Mouse (Mus musculus) liver, adult 2 months (tissue): ENCODE results near the gene Gm20538. TPM values are rescaled to one million over a fixed set of nuclear protein-coding genes. Genes with fewer than 3 reads are reported as not detected.

Experiments
- DNase-seq: peaks from one replicate; pipeline ENCODE4 v3.0.0-alpha.2; 2011; ENCODE audit warnings: low read depth, low spot score; ENCODE audit errors: extremely low read depth
- H3K27ac ChIP-seq: fragments of 200-500 bp; replicated peaks from 2 replicates; pipeline ENCODE4 v1.5.1; 2012; ENCODE audit warnings: low read depth, mild to moderate bottlenecking, control low read depth, inconsistent platforms, low read length; ENCODE audit not compliant: insufficient read depth
- H3K27me3 ChIP-seq: fragments of 200-500 bp; 2 replicates; pipeline ENCODE4 v1.6.1; 2012; ENCODE audit warnings: mild to moderate bottlenecking, moderate library complexity, low read length, inconsistent platforms; ENCODE audit not compliant: control insufficient read depth, insufficient read depth
- H3K36me3 ChIP-seq: fragments of 200-500 bp; 2 replicates; pipeline ENCODE4 v1.6.1; 2012; ENCODE audit warnings: low read length, inconsistent platforms; ENCODE audit not compliant: control insufficient read depth, insufficient read depth
- H3K4me1 ChIP-seq: fragments of 200-500 bp; 2 replicates; pipeline ENCODE4 v1.6.1; 2011; ENCODE audit warnings: low read length; ENCODE audit not compliant: control insufficient read depth, insufficient read depth
- H3K4me3 ChIP-seq: fragments of 200-500 bp; 2 replicates; pipeline ENCODE4 v1.5.1; 2011; ENCODE audit warnings: low read depth, mild to moderate bottlenecking, control low read depth, low read length, moderate library complexity; ENCODE audit not compliant: insufficient read depth
- H3K79me2 ChIP-seq: fragments of 200-500 bp; 2 replicates; pipeline ENCODE4 v1.6.1; 2012; ENCODE audit warnings: inconsistent platforms, mild to moderate bottlenecking, low read length, moderate library complexity; ENCODE audit not compliant: control insufficient read depth, insufficient read depth
- H3K9ac ChIP-seq: fragments of 200-500 bp; 2 replicates; pipeline ENCODE4 v1.6.1; 2012; ENCODE audit warnings: low read depth, mild to moderate bottlenecking, control low read depth, inconsistent platforms, low read length
- CTCF ChIP-seq: fragments of 200-500 bp; IDR thresholded peaks from 2 replicates; pipeline ENCODE4 v1.5.1; 2011; ENCODE audit warnings: low read depth, low read length, control low read depth
- POLR2A ChIP-seq: fragments of 200-500 bp; IDR thresholded peaks from 2 replicates; pipeline ENCODE4 v1.6.1; 2011; ENCODE audit warnings: low read length, control low read depth; ENCODE audit not compliant: insufficient read depth; ENCODE audit errors: extremely low read depth
- WGBS: fragments of 180-500 bp; shearing (Covaris S2); methylation state at CpG from one replicate; pipeline ENCODE4 v1.1.7; 2018; 5-methylcytosine and 5-hydroxymethylcytosine counted together
- polyA plus RNA-seq: library from polyadenylated mRNA; depleted of rRNA; stranded (reverse); fragments of >200 nt; gene quantifications from 2 replicates; pipeline ENCODE4 v1.2.3, GENCODE M21; 2012; rRNA removed
- total RNA-seq: library from RNA; depleted of rRNA; stranded (reverse); fragments of >200 nt; gene quantifications from 2 replicates; pipeline ENCODE4 v1.2.3, GENCODE M21; 2014; rRNA removed

The Gm20538 gene
- total and polyA plus RNA-seq, 2 experiments, result not detected

DNA sequence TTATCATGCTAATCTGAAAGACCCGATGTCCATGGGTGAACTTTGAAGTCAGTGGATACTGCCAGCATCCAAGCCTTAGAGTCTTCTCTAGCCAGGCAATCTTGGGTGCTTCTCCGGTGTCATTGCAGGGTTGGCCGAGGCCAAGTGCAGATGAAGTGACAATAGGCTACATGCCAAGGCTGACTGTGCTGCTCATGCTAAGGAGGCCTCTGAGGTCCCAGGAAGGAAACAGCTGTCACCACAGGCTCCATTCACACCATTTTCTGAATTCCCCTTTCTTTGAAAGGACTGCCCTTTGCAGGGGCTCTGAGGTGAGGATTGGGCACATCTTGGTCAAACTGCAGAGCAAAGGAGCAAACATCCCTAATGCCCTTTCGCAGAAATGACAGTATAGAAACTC lies 49.9 kb downstream of the Gm20538 start:
- no peak overlapping the region for H3K4me3 ChIP-seq
- H3K36me3 ChIP-seq, result no peaks in the 10 kb centered on the region
- no peaks in the 10 kb centered on the region for H3K79me2 ChIP-seq
- no peak for DNase-seq
- H3K4me1 ChIP-seq, result no peaks in the 10 kb centered on the region
- H3K27ac ChIP-seq, result no peak overlapping the region
- TF ChIP-seq CTCF, result no peak
- no peak for TF ChIP-seq POLR2A
- no peak overlapping the region for H3K9ac ChIP-seq
- no peaks in the 10 kb centered on the region; the same call in none of the 2 replicates for H3K27me3 ChIP-seq
- WGBS, result 70% methylated on average over 4 of the region's 4 CpGs

DNA sequence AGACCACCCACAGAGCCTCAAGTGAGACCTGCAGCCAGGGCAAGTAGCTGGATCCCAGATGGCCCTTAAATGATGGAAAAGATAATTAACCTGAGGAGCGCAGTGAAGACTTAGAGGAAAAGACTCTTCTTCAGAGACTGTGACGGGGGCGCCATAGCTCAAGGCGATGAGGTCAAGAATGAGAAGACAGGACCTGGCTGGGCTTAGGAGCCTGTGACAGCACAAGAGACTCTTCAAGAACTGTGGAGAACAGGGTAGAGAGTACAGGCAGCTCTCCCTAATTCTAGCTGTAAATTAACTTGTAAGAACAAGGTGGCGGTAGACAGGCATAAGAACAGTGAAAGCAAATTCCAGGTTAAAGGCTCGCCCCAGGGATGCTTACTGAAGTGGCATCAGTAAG lies 50.7 kb downstream of the Gm20538 start:
- Histone ChIP-seq H3K27me3 (no peaks in the 10 kb centered on the region; the same call in none of the 2 replicates), H3K79me2 (no peaks in the 10 kb centered on the region), H3K4me1 (no peaks in the 10 kb centered on the region), H3K36me3 (no peaks in the 10 kb centered on the region), H3K9ac (no peak overlapping the region), H3K27ac (no peak overlapping the region), H3K4me3 (no peak overlapping the region)
- no peak for DNase-seq
- TF ChIP-seq POLR2A, result no peak
- TF ChIP-seq CTCF, result no peak
- 86% methylated on average over 6 of the region's 6 CpGs for WGBS

DNA sequence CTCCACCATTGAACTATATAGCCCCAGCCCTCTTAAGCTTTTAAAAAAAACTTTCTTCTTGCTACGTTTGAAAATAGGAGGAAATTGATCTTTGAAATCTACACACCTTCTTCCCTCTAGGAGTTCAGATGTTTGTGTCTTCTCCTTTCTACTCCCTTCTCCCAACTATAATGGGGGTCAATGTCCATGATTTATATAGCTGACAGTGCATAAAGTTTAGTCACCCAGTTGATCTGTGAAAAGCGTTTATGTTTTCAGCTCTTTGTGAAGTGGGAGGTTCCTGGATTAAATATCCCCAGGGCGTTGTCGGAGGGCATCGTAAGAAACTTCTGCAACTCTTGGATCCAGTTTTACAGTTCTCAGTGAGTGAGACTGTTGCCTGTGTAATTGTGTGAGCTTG lies 52.4 kb downstream of the Gm20538 start:
- Histone ChIP-seq H3K79me2 (no peaks in the 10 kb centered on the region), H3K4me1 (no peaks in the 10 kb centered on the region), H3K27me3 (peaks cover 3% of the 10 kb centered on the region), H3K4me3 (no peak overlapping the region), H3K36me3 (no peaks in the 10 kb centered on the region), H3K9ac (no peak overlapping the region), H3K27ac (no peak overlapping the region)
- TF ChIP-seq CTCF (no peak), POLR2A (no peak)
- WGBS, result 69% methylated on average over 5 of the region's 5 CpGs
- DNase-seq, result no peak

- WGBS, result 69% methylated on average over 6 of the region's 6 CpGs
- DNase-seq, result no peak
- TF ChIP-seq POLR2A (no peak), CTCF (no peak)
- no peaks in the 10 kb centered on the region for H3K36me3 ChIP-seq
- no peaks in the 10 kb centered on the region for H3K4me1 ChIP-seq
- no peak overlapping the region for H3K27ac ChIP-seq
- no peak overlapping the region for H3K4me3 ChIP-seq
- no peaks in the 10 kb centered on the region for H3K79me2 ChIP-seq
- H3K27me3 ChIP-seq, result peaks cover 3% of the 10 kb centered on the region
- H3K9ac ChIP-seq, result no peak overlapping the region
Measured at GRCm38 (mm10) chr19:44498936-44499335, 53.7 kb downstream of the Gm20538 start.

GRCm38 (mm10) chr19:44496941-44497340 lies 55.7 kb downstream of the Gm20538 start:
- Histone ChIP-seq H3K4me3 (no peak overlapping the region), H3K27me3 (peaks cover 3% of the 10 kb centered on the region), H3K79me2 (no peaks in the 10 kb centered on the region), H3K9ac (no peak overlapping the region), H3K27ac (no peak overlapping the region), H3K4me1 (no peaks in the 10 kb centered on the region), H3K36me3 (no peaks in the 10 kb centered on the region)
- WGBS, result 79% methylated on average over 10 of the region's 10 CpGs
- TF ChIP-seq CTCF, result no peak
- TF ChIP-seq POLR2A, result no peak
- DNase-seq, result no peak

DNA sequence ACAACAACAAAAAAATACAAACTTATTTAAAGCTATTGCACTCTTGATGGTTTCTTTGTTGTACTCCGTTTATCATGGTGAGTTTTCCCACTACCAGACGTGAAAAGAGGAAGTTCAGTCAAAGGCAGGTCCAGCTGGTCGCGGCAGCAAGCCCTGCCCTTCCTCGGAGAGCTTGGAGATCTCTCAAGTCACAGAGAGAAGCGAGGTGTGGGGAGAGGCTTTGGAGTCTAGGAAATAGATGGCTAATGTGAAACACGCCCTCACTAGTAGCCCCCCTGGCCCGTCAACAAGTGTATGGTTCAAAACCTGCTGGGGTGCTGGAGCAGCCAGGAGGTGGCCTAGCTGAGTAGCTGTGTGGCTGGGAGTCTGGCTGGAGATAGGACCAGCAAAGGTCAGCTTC lies 56.1 kb downstream of the Gm20538 start:
- Histone ChIP-seq H3K27me3 (peaks cover 3% of the 10 kb centered on the region), H3K27ac (no peak overlapping the region), H3K9ac (no peak overlapping the region), H3K79me2 (no peaks in the 10 kb centered on the region), H3K4me1 (no peaks in the 10 kb centered on the region), H3K36me3 (no peaks in the 10 kb centered on the region), H3K4me3 (no peak overlapping the region)
- no peak for DNase-seq
- 51% methylated on average over 8 of the region's 8 CpGs for WGBS
- TF ChIP-seq POLR2A (no peak), CTCF (no peak)

Other genes with a start within 250 kb of the Gm20538 start
- 0.09 TPM in 1 of 2 replicates, not detected in the other for gene Scd4, start 219.7 kb downstream of the Gm20538 start, total RNA-seq
- 0.07 TPM in 1 of 2 replicates, not detected in the other for gene Scd4, start 219.7 kb downstream of the Gm20538 start, polyA plus RNA-seq
- 1,338 and 2,774 TPM in 2 replicates for gene Scd1, start 145.0 kb downstream of the Gm20538 start, total RNA-seq
- 5,589 and 8,115 TPM in 2 replicates for gene Scd1, start 145.0 kb downstream of the Gm20538 start, polyA plus RNA-seq
- not detected in 2 replicates for gene Wnt8b, start 59.4 kb downstream of the Gm20538 start, total RNA-seq
- not detected in 2 replicates for gene Wnt8b, start 59.4 kb downstream of the Gm20538 start, polyA plus RNA-seq
- 1.7 and 1.9 TPM in 2 replicates for gene Sec31b, start 7.0 kb downstream of the Gm20538 start, total RNA-seq
- gene Sec31b, start 7.0 kb downstream of the Gm20538 start, polyA plus RNA-seq, result 5.8 and 8.6 TPM in 2 replicates
- gene Ndufb8, start 2.6 kb upstream of the Gm20538 start, total RNA-seq, result 368 and 394 TPM in 2 replicates
- 554 and 570 TPM in 2 replicates for gene Ndufb8, start 2.6 kb upstream of the Gm20538 start, polyA plus RNA-seq
- gene Hif1an, start 10.0 kb upstream of the Gm20538 start, total RNA-seq, result 8.8 and 11.0 TPM in 2 replicates
- gene Hif1an, start 10.0 kb upstream of the Gm20538 start, polyA plus RNA-seq, result 8.8 and 10.6 TPM in 2 replicates
- not detected in 2 replicates for gene Pax2, start 203.2 kb upstream of the Gm20538 start, total RNA-seq
- gene Pax2, start 203.2 kb upstream of the Gm20538 start, polyA plus RNA-seq, result not detected in 2 replicates